Mouse (Mus musculus): ENCODE measurements around the gene Phactr1. TPM values are rescaled to one million over a fixed set of nuclear protein-coding genes. Genes with fewer than 3 reads are reported as not detected.
A peak's percentile ranks its signal among the peaks of the same experiment; 100 is the strongest.

Phactr1 gene
- polyA plus RNA-seq, 1 experiment, result 46.9 TPM

DNA sequence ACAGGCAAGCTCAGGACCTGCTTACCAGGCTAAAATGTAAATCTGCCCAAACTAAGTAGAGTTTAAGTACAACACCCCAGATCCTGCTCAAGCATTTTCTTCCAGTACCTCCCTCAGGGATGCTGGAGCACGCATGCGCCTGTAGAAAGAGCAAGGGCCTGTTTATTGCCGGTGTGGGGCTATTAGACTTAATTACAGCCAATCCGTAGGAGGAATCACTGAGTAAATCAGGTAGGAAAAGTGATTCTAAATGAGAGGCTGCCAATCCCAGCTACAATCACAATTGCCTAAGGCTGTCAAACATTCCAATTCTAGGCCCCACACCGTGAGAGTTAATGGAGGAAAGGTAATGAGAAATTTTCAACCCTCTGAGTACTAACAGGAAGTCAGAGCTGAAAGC lies 477.9 kb downstream of the Phactr1 start:
- DNase-seq, result no peak
- H3K4me3 ChIP-seq (replicated peaks; ENCODE audit: insufficient read depth, low read depth, low read length), result no peak overlapping the region
- no peak for TF ChIP-seq CTCF (IDR thresholded peaks at IDR 0.05; ENCODE audit: borderline replicate concordance, insufficient read depth, low read depth, low read length)
- no peak for TF ChIP-seq POLR2A (IDR thresholded peaks at IDR 0.05; ENCODE audit: borderline replicate concordance, insufficient read depth, low read length)
- H3K27ac ChIP-seq (ENCODE audit: insufficient read depth, low read length), result no peak overlapping the region
- H3K27me3 ChIP-seq (ENCODE audit: control insufficient read depth, insufficient read depth, low read length), result no peaks in the 10 kb centered on the region
- no peaks in the 10 kb centered on the region for H3K4me1 ChIP-seq (ENCODE audit: control insufficient read depth, insufficient read depth, low read length)
- WGBS, result 85% methylated on average over 5 of the region's 5 CpGs

DNA sequence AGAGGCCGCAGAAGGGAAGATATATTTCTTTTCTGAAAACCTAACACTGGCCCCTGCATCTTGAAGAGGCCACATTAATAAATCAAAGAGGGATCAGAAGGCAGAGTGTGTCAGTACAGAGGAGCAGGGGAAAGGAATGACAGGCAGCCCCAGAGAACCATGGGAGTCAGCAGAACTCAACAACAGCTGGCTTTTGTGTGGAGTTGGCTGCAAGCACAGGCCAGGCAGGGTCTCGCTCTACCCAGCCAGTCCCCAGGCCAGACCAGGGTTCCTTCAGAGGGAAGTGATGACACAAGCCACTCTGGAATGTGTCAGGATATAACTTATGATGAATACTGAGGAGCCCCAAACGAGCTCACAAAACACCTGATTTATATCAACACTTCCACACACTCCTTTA lies 479.0 kb downstream of the Phactr1 start:
- DNase-seq, result no peak
- 79% methylated on average over 3 of the region's 3 CpGs for WGBS
- Histone ChIP-seq H3K27ac (ENCODE audit: insufficient read depth, low read length) (no peak overlapping the region; the same call in 1 of the 2 replicates), H3K4me1 (ENCODE audit: control insufficient read depth, insufficient read depth, low read length) (no peaks in the 10 kb centered on the region), H3K4me3 (replicated peaks; ENCODE audit: insufficient read depth, low read depth, low read length) (no peak overlapping the region), H3K27me3 (ENCODE audit: control insufficient read depth, insufficient read depth, low read length) (no peaks in the 10 kb centered on the region)
- TF ChIP-seq POLR2A (IDR thresholded peaks at IDR 0.05; ENCODE audit: borderline replicate concordance, insufficient read depth, low read length), result no peak
- no peak for TF ChIP-seq CTCF (IDR thresholded peaks at IDR 0.05; ENCODE audit: borderline replicate concordance, insufficient read depth, low read depth, low read length)

DNA sequence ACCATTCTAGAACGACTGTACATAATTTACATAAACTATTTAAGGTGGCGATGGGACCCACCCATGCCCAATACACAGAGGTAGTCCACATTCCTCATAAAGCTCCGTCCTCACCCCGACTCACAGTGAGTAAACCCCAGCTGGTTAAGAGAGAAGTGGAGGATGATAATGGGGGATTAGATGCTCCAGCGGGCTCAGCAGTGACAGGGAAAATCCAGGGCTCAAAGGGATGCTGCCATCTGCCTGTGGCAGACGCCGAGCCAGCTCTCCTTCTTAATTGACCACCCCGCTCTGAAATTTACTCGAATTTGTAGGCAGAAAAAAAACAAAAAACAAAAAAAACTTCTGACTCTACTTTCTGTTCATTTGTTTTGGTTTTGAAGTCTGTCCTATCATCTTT lies 487.3 kb downstream of the Phactr1 start:
- DNase-seq, result peak in 1 of 2 experiments; percentile 23
- no peak overlapping the region for H3K27ac ChIP-seq (ENCODE audit: insufficient read depth, low read length)
- H3K27me3 ChIP-seq (ENCODE audit: control insufficient read depth, insufficient read depth, low read length), result no peaks in the 10 kb centered on the region
- TF ChIP-seq POLR2A (IDR thresholded peaks at IDR 0.05; ENCODE audit: borderline replicate concordance, insufficient read depth, low read length) (no peak), CTCF (IDR thresholded peaks at IDR 0.05; ENCODE audit: borderline replicate concordance, insufficient read depth, low read depth, low read length) (peak; percentile 40; the same call in 1 of the 2 replicates)
- no peak overlapping the region for H3K4me3 ChIP-seq (replicated peaks; ENCODE audit: insufficient read depth, low read depth, low read length)
- H3K4me1 ChIP-seq (ENCODE audit: control insufficient read depth, insufficient read depth, low read length), result no peaks in the 10 kb centered on the region
- WGBS, result 22% methylated on average over 9 of the region's 9 CpGs

DNA sequence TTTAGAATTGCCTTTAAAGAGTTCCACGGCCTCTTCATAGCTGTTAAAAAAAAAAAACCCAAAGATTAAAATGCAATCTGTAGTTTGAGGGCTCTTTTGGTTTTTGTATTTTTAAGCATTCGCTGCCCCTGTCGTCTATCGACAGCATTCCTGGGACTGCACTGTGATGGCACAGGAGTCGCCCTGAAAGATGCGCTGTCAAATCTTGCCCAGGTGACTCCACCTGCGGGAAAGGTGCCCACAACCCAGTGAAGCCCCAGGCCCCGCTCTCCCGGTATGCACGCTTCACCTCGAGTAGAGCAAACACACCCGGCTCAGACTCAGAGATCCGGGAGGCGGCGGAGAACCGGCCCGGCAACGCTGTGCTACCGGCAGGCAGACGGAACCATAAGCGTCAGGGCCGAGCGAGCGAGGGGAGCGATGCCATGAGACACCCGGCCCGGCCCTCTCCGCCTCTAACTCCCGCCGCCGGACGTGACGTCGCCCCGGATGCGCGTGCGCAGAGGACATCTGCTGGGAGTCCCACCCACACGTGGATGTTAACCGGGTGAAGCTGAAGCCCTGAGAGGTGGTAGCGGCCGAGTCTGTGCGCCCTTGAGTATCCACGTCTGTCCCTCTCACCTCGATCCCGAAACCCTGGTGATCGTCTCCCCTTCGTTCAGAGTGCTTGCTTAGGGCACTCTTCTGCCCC lies 490.7 kb downstream of the Phactr1 start, which contains the start of gene Tbc1d7:
Tbc1d7 (minus strand) TSS at position 482 of the 691 bp plus-strand sequence.
- peak; percentile 98 to 99 for DNase-seq
- H3K27ac ChIP-seq (ENCODE audit: insufficient read depth, low read length), result peak within 1 kb of the TSS; percentile 87
- WGBS, result under 1% methylated on average over 48 of the region's 48 CpGs
- TF ChIP-seq CTCF (IDR thresholded peaks at IDR 0.05; ENCODE audit: borderline replicate concordance, insufficient read depth, low read depth, low read length) (no peak), POLR2A (IDR thresholded peaks at IDR 0.05; ENCODE audit: borderline replicate concordance, insufficient read depth, low read length) (peak; percentile 96)
- H3K4me3 ChIP-seq (replicated peaks; ENCODE audit: insufficient read depth, low read depth, low read length), result peak within 1 kb of the TSS; percentile 89
- H3K27me3 ChIP-seq (ENCODE audit: control insufficient read depth, insufficient read depth, low read length), result no peaks in the 10 kb centered on the region
- H3K4me1 ChIP-seq (ENCODE audit: control insufficient read depth, insufficient read depth, low read length), result no peaks in the 10 kb centered on the region

DNA sequence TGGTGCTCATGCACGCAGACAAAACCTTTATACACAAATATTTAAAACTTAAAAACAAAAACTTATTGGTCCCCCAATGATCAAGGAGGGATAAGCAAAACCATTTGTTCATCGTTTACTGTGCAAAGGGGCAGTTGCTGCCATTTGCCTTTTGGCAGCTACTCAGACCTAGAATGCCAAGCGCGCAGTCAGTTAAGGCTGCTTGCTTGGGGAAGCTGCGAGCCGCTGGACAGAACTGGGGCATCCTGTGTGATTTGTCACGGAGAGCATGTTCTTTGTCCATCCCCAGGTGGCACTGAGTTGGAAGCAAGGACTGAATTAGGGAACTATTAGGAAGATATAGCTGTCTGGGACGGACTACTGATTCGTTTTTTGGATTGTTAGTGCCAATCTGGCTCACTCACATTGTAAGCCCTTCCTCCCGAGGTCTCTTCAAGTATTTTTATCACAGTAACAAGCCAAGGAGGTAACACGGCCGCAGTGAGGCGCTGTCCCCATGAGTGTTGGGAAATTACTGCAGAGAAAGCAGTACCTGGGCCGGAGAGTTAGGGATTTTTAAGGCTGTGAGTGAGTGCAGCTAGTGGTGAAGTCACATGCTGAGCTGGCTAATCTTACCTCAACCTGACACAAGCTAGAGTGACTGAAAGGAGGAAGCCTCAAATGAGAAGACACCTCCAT lies 491.8 kb downstream of the Phactr1 start:
- WGBS, result 24% methylated on average over 14 of the region's 14 CpGs
- Histone ChIP-seq H3K4me1 (ENCODE audit: control insufficient read depth, insufficient read depth, low read length) (no peaks in the 10 kb centered on the region), H3K4me3 (replicated peaks; ENCODE audit: insufficient read depth, low read depth, low read length) (peak overlapping the region; percentile 89), H3K27ac (ENCODE audit: insufficient read depth, low read length) (no peak overlapping the region), H3K27me3 (ENCODE audit: control insufficient read depth, insufficient read depth, low read length) (no peaks in the 10 kb centered on the region)
- TF ChIP-seq CTCF (IDR thresholded peaks at IDR 0.05; ENCODE audit: borderline replicate concordance, insufficient read depth, low read depth, low read length), result no peak; the same call in 1 of the 2 replicates
- no peak for TF ChIP-seq POLR2A (IDR thresholded peaks at IDR 0.05; ENCODE audit: borderline replicate concordance, insufficient read depth, low read length)
- DNase-seq, result peak in 1 of 2 experiments; percentile 24

DNA sequence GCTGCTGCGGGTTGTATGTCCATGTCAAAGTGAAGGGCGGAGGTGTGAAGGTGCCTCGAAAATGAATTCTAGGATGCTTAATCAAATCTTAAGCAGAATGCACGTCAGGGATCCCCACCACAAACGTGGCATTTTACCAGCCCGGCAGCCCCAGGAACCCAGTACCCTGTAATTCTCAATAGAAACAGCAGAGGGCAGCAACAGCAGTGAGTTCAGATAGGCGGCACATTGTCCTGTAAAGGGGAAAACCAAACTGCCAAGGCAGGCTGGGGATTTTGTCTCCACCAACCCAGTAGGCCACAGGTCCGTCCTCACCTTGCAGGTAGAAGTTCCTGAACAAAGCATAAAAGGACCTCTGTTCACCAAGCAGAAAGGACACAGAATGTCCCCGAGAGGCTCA lies 492.8 kb downstream of the Phactr1 start:
- Histone ChIP-seq H3K4me1 (ENCODE audit: control insufficient read depth, insufficient read depth, low read length) (no peaks in the 10 kb centered on the region), H3K27ac (ENCODE audit: insufficient read depth, low read length) (no peak overlapping the region), H3K4me3 (replicated peaks; ENCODE audit: insufficient read depth, low read depth, low read length) (peak overlapping the region; percentile 8), H3K27me3 (ENCODE audit: control insufficient read depth, insufficient read depth, low read length) (no peaks in the 10 kb centered on the region)
- 17% methylated on average over 9 of the region's 9 CpGs for WGBS
- DNase-seq, result peak; percentile 80 to 85
- TF ChIP-seq POLR2A (IDR thresholded peaks at IDR 0.05; ENCODE audit: borderline replicate concordance, insufficient read depth, low read length) (no peak), CTCF (IDR thresholded peaks at IDR 0.05; ENCODE audit: borderline replicate concordance, insufficient read depth, low read depth, low read length) (peak; percentile 71)

DNA sequence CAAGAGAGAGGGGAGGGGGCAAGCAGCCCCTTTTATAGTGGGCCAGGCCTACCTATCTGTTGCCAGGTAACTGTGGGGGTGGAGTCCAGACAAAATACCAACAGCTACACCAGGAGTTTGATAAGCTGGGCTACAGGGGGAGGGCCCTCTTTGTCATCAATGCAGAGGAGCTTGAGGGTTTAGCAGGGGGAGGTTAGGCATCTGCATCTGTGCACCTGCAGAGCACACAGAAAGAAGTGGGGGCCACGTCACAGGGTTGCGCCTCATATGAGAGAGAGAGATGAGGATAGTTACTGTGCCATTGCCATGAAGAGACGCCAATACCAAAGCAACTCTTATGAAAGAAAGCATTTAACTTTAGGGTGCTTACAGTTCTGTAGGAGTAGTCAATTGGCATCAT lies 496.3 kb downstream of the Phactr1 start:
- 96% methylated on average over 3 of the region's 3 CpGs for WGBS
- Histone ChIP-seq H3K4me1 (ENCODE audit: control insufficient read depth, insufficient read depth, low read length) (no peaks in the 10 kb centered on the region), H3K27me3 (ENCODE audit: control insufficient read depth, insufficient read depth, low read length) (no peaks in the 10 kb centered on the region), H3K27ac (ENCODE audit: insufficient read depth, low read length) (no peak overlapping the region), H3K4me3 (replicated peaks; ENCODE audit: insufficient read depth, low read depth, low read length) (no peak overlapping the region)
- no peak for DNase-seq
- no peak for TF ChIP-seq POLR2A (IDR thresholded peaks at IDR 0.05; ENCODE audit: borderline replicate concordance, insufficient read depth, low read length)

DNA sequence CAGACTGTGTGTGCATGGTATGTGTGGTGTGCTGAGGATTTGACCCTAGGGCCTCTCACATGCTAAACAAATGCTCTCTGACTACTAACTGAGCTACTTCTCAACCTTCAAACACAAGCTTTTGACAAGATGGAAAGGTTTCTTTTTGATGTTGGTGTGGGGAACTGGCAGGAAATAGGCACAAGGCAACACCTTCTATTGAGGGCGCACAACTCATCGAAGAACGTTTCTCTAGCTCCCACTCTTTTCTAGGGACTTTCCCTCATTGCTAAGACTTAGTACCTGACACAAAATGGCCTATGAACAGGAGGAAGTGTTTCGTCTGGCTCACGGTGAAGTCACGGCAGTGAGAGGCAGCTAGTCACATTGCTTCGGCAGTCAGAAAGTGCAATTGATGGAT lies 496.9 kb downstream of the Phactr1 start:
- Histone ChIP-seq H3K4me1 (ENCODE audit: control insufficient read depth, insufficient read depth, low read length) (no peaks in the 10 kb centered on the region), H3K27me3 (ENCODE audit: control insufficient read depth, insufficient read depth, low read length) (no peaks in the 10 kb centered on the region), H3K27ac (ENCODE audit: insufficient read depth, low read length) (no peak overlapping the region), H3K4me3 (replicated peaks; ENCODE audit: insufficient read depth, low read depth, low read length) (no peak overlapping the region)
- no peak for TF ChIP-seq CTCF (IDR thresholded peaks at IDR 0.05; ENCODE audit: borderline replicate concordance, insufficient read depth, low read depth, low read length)
- TF ChIP-seq POLR2A (IDR thresholded peaks at IDR 0.05; ENCODE audit: borderline replicate concordance, insufficient read depth, low read length), result no peak
- no peak for DNase-seq
- WGBS, result 88% methylated on average over 7 of the region's 7 CpGs

All from cerebellum, adult 2 months (tissue).